Mouse (Mus musculus) midbrain, embryonic 14.5 days (tissue): ENCODE results near the gene Apol10b. TPM values are rescaled to one million over a fixed set of nuclear protein-coding genes. Genes with fewer than 3 reads are reported as not detected.
"Not testable (repeated sequence)": the region's sequence is repeated elsewhere in the genome, so short reads cannot be mapped to it uniquely, and the experiment has no call there.

ENCODE experiments used
- ATAC-seq: fragments of 200-750 bp; cut with Nextera tagmentation; 2 replicates; pipeline ENCODE4 v1.8.0; 2017; ENCODE audit warnings: moderate number of reproducible peaks, moderate library complexity; ENCODE audit not compliant: low FRiP score, low TSS enrichment
- DNase-seq: peaks from one replicate; pipeline ENCODE4 v3.0.0-alpha.2; 2015
- H3K27ac ChIP-seq: fragments of 300-500 bp; sonication (generic); replicated peaks from 2 replicates; pipeline ENCODE4 v1.5.1; 2014; ENCODE audit warnings: mild to moderate bottlenecking, low read depth, low read length, moderate library complexity
- H3K27me3 ChIP-seq: fragments of 300-500 bp; sonication (generic); 2 replicates; pipeline ENCODE4 v1.6.1; 2014; ENCODE audit warnings: low read length, control low read depth, mixed read lengths; ENCODE audit not compliant: control insufficient read depth, insufficient read depth
- H3K36me3 ChIP-seq: fragments of 300-500 bp; sonication (generic); 2 replicates; pipeline ENCODE4 v1.6.1; 2014; ENCODE audit warnings: low read length, control low read depth; ENCODE audit not compliant: control insufficient read depth, insufficient read depth
- H3K4me1 ChIP-seq: fragments of 300-500 bp; sonication (generic); 2 replicates; pipeline ENCODE4 v1.6.1; 2014; ENCODE audit warnings: mild to moderate bottlenecking, antibody characterized with exemption, low read length, control low read depth; ENCODE audit not compliant: control insufficient read depth, insufficient read depth
- H3K4me2 ChIP-seq: fragments of 300-500 bp; sonication (generic); 2 replicates; pipeline ENCODE4 v1.6.1; 2014; ENCODE audit warnings: mild to moderate bottlenecking, low read length, moderate library complexity
- H3K4me3 ChIP-seq: fragments of 300-500 bp; sonication (generic); replicated peaks from 2 replicates; pipeline ENCODE4 v1.5.1; 2014; ENCODE audit warnings: low read depth, low read length
- H3K9ac ChIP-seq: fragments of 300-500 bp; sonication (generic); replicated peaks from 2 replicates; pipeline ENCODE4 v1.6.1; 2014; ENCODE audit warnings: mild to moderate bottlenecking, low read length, moderate library complexity
- H3K9me3 ChIP-seq: fragments of 300-500 bp; sonication (generic); 2 replicates; pipeline ENCODE4 v1.6.1; 2016; ENCODE audit warnings: low read length, control low read depth, mixed read lengths; ENCODE audit not compliant: control insufficient read depth
- WGBS: fragments of 180-500 bp; shearing (Covaris S2); extraction: QIAGEN DNeasy Blood & Tissue Kit; methylation state at CpG from one replicate; pipeline ENCODE4 v1.1.7; 2014; 5-methylcytosine and 5-hydroxymethylcytosine counted together
- polyA plus RNA-seq: library from polyadenylated mRNA; unstranded; fragments of >200 nt; fragmentation: Nextera tagmentation; extraction: Ambion mirVana; gene quantifications from 2 replicates; pipeline ENCODE4 v1.2.1, GENCODE M21; 2014

The Apol10b gene
- polyA plus RNA-seq = 0.20 TPM in 1 of 2 replicates, not detected in the other

GRCm38 (mm10) chr15:77595961-77596360 is at the start of gene Apol10b:
Gene Apol10b (minus strand): TSS chr15:77596125.
- Histone ChIP-seq H3K27ac (no peak within 1 kb of the TSS), H3K27me3 (no peaks in the 10 kb centered on the region), H3K36me3 (no peaks in the 10 kb centered on the region), H3K9me3 (no peaks in the 10 kb centered on the region), H3K4me1 (no peaks in the 10 kb centered on the region), H3K4me3 (no peak within 1 kb of the TSS), H3K9ac (no peak within 1 kb of the TSS), H3K4me2 (no peak within 1 kb of the TSS)
- WGBS = 64% methylated on average over 5 of the region's 5 CpGs
- ATAC-seq (no peak), DNase-seq (no peak)

DNA sequence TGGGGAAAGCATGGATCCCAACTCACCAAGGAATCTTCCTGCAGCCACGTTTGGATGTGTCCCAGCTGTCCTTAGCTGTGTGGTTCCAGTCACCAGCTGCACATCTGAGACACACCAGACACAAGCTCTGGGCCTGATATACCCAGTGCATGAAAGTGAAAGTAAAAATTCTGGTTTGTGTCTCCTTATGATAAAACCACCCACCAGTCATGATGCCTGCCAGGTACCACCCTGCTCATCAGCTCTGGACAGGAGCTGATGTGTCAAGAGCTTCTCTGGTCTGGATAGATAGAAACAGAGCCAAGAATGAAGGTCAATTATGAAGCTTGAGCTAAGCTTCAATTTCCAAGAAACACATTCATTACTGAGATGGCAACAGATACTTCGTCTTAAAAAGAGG is 47.3 kb upstream of the Apol10b start, which contains the start of gene Apol11b:
Gene Apol11b, minus strand, starts transcription at position 111 of the 400 bp plus-strand sequence.
- not testable (repeated sequence) for H3K27me3 ChIP-seq, ATAC-seq, H3K9ac ChIP-seq, H3K9me3 ChIP-seq, H3K4me2 ChIP-seq, H3K27ac ChIP-seq, H3K4me1 ChIP-seq, DNase-seq, H3K36me3 ChIP-seq, H3K4me3 ChIP-seq
- 83% methylated on average over 2 of the region's 2 CpGs for WGBS

DNA sequence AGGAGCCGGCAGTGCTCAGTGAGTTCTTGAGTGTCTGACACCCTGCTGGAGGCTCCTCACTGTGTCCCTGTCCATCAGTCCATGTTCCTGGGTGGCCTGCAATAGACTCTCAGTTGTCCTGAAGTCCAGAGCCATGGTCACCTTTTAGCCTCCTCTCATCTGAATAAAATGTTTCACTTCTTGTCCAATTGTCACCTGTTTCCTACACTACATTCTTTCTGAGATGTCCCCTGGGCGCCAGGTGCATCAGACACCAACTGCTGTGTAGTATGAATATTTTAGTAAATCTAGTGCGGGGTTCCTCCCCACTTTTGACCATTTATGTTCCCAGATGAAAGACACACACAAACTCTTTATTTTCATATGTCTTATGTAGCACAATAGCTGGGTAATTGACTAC is 33.9 kb upstream of the Apol10b start:
- H3K27me3 ChIP-seq, H3K4me1 ChIP-seq, H3K4me3 ChIP-seq, H3K9ac ChIP-seq, DNase-seq, H3K9me3 ChIP-seq, H3K36me3 ChIP-seq, H3K27ac ChIP-seq, ATAC-seq, H3K4me2 ChIP-seq: not testable (repeated sequence)
- 76% methylated on average over 3 of the region's 3 CpGs for WGBS

DNA sequence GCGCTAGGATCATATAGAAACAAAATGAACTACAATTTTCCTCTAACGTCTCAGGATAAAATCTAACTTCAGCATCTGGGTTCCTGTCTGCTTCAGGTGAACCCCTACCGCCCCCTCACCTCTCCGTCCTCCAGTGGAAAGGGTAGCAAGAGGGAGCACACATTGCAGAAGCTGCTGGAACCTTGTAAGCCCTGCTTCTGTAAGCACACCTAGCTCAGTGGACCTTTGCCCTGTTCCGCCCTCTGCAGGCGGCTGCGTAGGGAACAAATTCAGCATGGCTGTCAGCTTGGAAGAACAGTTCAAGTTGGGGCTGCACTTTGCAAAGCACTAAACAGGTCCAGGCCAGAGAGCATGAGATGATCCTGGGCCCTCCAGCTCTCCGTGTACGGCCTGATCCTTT is 32.7 kb upstream of the Apol10b start:
- not testable (repeated sequence) for DNase-seq, H3K27me3 ChIP-seq, H3K4me3 ChIP-seq, H3K9ac ChIP-seq, H3K9me3 ChIP-seq, ATAC-seq, H3K4me1 ChIP-seq, H3K36me3 ChIP-seq, H3K4me2 ChIP-seq, H3K27ac ChIP-seq
- 62% methylated on average over 9 of the region's 9 CpGs for WGBS

DNA sequence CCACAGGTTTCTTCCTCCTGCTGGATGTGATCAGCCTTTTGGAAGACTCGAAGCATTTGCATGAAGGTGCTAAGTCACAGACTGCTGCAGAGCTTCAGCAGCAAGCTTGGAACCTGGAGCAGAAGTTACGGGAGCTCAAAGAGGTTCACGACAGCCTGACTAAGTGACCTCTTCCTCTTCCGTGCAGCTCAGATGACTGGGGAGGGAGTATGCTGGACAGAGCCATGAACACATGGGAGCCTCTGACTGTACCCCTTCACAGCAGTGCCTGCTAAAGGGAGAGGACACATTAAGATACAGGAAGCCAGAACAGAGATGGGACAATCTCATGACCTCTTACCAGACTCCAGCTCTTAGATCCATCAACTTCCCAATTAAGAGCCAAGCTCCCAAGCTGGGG is 30.5 kb upstream of the Apol10b start:
- not testable (repeated sequence) for ATAC-seq, H3K4me3 ChIP-seq, H3K4me1 ChIP-seq, H3K36me3 ChIP-seq, H3K27me3 ChIP-seq, H3K9me3 ChIP-seq, H3K4me2 ChIP-seq, H3K9ac ChIP-seq, DNase-seq, H3K27ac ChIP-seq
- 92% methylated on average over 4 of the region's 4 CpGs for WGBS

- no peaks in the 10 kb centered on the region for H3K9me3 ChIP-seq
- ATAC-seq (no peak), DNase-seq (no peak)
- H3K9ac ChIP-seq = no peak overlapping the region
- no peaks in the 10 kb centered on the region for H3K4me1 ChIP-seq
- H3K27me3 ChIP-seq = no peaks in the 10 kb centered on the region
- no peak overlapping the region for H3K4me3 ChIP-seq
- H3K36me3 ChIP-seq = no peaks in the 10 kb centered on the region
- no peak overlapping the region for H3K27ac ChIP-seq
- 86% methylated on average over 1 of the region's 1 CpGs for WGBS
- H3K4me2 ChIP-seq = no peak overlapping the region
These were observed 28.8 kb upstream of the Apol10b start for GRCm38 (mm10) chr15:77624710-77625109.

GRCm38 (mm10) chr15:77606069-77606468 is 10.1 kb upstream of the Apol10b start:
- Histone ChIP-seq H3K27me3 (no peaks in the 10 kb centered on the region), H3K27ac (no peak overlapping the region), H3K36me3 (no peaks in the 10 kb centered on the region), H3K4me1 (no peaks in the 10 kb centered on the region), H3K9me3 (no peaks in the 10 kb centered on the region), H3K4me3 (no peak overlapping the region), H3K9ac (no peak overlapping the region), H3K4me2 (no peak overlapping the region)
- ATAC-seq = no peak
- no peak for DNase-seq
- 93% methylated on average over 3 of the region's 3 CpGs for WGBS

DNA sequence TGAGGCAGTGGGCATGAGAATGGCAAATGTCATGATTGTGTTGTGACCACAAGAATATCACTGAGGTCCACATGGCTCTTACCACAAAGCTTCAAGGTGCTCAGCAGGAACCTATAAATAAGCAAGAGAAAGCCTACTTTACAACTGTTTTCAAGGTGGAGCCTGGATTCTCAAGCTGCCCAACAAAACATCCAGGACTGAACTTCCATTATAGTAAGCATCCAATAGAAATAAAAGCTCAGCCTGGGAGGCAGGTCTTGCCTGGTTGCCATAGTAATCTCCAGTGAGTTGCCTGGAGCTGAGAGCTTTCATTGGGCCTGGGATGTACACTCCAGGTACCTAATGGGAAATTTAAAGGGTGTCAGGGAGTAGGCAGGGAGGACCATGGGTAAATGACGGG is 3.0 kb upstream of the Apol10b start, which contains the start of gene Gm36245:
Gene Gm36245, plus strand, starts transcription at position 301 of the 400 bp plus-strand sequence.
- no peak within 1 kb of the TSS for H3K27ac ChIP-seq
- 88% methylated on average over 1 of the region's 1 CpGs for WGBS
- H3K4me2 ChIP-seq = no peak within 1 kb of the TSS
- H3K36me3 ChIP-seq = no peaks in the 10 kb centered on the region
- H3K9ac ChIP-seq = no peak within 1 kb of the TSS
- H3K4me1 ChIP-seq = no peaks in the 10 kb centered on the region
- DNase-seq (no peak), ATAC-seq (no peak)
- H3K27me3 ChIP-seq = no peaks in the 10 kb centered on the region
- no peaks in the 10 kb centered on the region for H3K9me3 ChIP-seq
- no peak within 1 kb of the TSS for H3K4me3 ChIP-seq

DNA sequence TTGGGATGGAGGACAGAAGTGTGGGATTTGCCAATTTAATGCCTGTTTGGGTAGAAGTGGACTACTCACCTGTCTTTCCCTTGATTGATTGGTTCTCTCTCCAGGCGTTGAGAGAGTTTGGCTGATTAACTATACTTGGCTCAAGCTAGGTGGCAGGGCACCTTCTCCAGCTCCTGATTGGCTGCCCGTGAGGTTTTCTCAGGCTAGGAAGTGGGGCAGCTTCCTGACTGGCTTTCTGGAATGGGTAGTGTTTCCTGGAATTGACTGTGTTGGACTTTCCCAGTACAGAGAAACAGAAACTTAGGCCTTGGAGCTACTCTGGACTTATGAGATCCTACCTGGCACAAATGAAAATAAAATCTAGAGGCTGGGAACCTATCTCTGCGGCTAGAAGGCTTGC is 2.5 kb upstream of the Apol10b start:
- Histone ChIP-seq H3K9me3 (no peaks in the 10 kb centered on the region), H3K36me3 (no peaks in the 10 kb centered on the region), H3K4me2 (no peak overlapping the region), H3K4me1 (no peaks in the 10 kb centered on the region), H3K27me3 (no peaks in the 10 kb centered on the region), H3K4me3 (no peak overlapping the region), H3K27ac (no peak overlapping the region), H3K9ac (no peak overlapping the region)
- 86% methylated on average over 3 of the region's 3 CpGs for WGBS
- DNase-seq = no peak
- ATAC-seq = no peak
